Mouse (Mus musculus): ENCODE data around the gene Fcer2a. TPM values are rescaled to one million over a fixed set of nuclear protein-coding genes. Genes with fewer than 3 reads are reported as not detected.

Fcer2a gene
- polyA plus RNA-seq, 1 experiment from 2014 or later: not detected

DNA sequence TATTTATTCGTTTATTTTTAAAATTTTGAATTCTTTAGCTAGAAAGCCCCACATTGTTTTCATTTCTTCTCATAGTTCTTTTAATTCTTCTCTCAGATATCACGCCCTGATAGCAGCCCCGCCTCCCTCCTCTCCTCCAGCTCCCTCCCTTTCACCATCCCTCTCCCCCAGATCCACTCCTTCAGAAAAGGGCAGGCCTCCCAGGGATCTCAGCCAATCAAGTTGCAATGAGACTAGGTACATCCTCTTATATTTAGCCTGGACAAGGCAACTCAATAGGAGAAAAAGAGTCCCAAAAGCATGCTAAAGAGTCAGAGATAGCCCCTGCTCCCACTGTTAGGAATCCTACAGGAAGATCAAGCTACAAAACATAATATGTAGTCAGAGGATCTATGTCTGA is 19.3 kb downstream of the Fcer2a start:
- Histone ChIP-seq H3K9ac (no peak overlapping the region), H3K9me3 (no peaks in the 10 kb centered on the region), H3K4me1 (peaks cover 31% of the 10 kb centered on the region), H3K4me2 (no peak overlapping the region), H3K4me3 (no peak overlapping the region), H3K27me3 (no peaks in the 10 kb centered on the region), H3K36me3 (peaks cover 9% of the 10 kb centered on the region), H3K27ac (no peak overlapping the region)
- 37% methylated on average over 3 of the region's 3 CpGs for WGBS
- no peak for ATAC-seq (ENCODE audit: borderline replicate concordance, extremely low read depth, low FRiP score, low TSS enrichment)

DNA sequence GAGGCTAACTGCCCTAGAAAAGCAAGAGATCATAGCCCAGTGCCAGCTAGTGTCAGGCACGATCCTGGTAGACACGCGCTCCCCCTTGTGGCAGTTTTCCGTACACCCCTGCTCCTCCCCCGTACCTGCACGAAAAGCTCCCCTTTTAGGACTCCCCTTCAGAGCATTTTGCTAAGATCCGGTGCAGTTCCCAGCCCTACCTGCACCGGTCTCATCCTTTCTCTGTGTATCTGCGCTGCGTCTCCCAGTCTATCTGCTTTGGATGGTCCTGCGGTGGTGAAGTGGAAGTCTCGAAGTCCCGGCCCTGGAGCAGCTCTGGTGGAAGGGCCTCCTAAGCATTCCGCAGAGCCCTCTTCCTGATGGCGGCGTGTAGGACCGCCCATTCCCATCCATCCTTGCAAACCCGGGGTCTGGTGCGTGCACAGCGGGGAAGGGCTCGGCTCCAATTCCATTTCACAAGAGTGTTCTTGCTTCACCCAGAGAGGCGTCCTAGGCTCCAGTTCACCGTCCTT is 21.9 kb downstream of the Fcer2a start, which contains the start of gene Fcor:
TSS of gene Fcor (minus strand) at position 383 of the 512 bp plus-strand sequence.
- H3K4me2 ChIP-seq: peak within 1 kb of the TSS; percentile 67
- H3K9me3 ChIP-seq: no peaks in the 10 kb centered on the region
- ATAC-seq (ENCODE audit: borderline replicate concordance, extremely low read depth, low FRiP score, low TSS enrichment): peak; percentile 88
- H3K27me3 ChIP-seq: no peaks in the 10 kb centered on the region
- WGBS: under 1% methylated on average over 23 of the region's 23 CpGs
- no peaks in the 10 kb centered on the region for H3K36me3 ChIP-seq
- peak within 1 kb of the TSS; percentile 61 for H3K4me3 ChIP-seq
- H3K9ac ChIP-seq: peak within 1 kb of the TSS; percentile 59
- peak within 1 kb of the TSS; percentile 54; the same call in 1 of the 2 replicates for H3K27ac ChIP-seq
- peaks cover 12% of the 10 kb centered on the region; the same call in 1 of the 2 replicates for H3K4me1 ChIP-seq

DNA sequence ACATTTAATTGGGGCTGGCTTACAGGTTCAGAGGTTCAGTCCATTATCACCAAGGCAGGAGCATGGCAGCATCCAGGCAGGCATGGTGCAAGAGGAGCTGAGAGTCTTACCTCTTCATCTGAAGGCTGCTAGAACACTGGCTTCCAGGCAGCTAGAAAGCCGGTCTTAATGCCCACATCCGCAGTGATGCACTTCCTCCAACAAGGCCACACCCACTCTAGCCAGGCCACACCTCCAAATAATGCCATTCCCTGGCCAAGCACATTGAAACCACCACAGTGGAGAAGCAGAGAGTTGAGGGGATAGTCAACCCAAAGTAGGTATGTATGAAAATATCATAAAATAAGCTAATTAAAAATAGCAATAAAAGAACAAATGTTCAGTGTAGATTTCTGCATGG is 23.6 kb downstream of the Fcer2a start:
- WGBS: 71% methylated on average over 2 of the region's 2 CpGs
- H3K27ac ChIP-seq: no peak overlapping the region
- no peaks in the 10 kb centered on the region for H3K27me3 ChIP-seq
- no peak for ATAC-seq (ENCODE audit: borderline replicate concordance, extremely low read depth, low FRiP score, low TSS enrichment)
- H3K36me3 ChIP-seq: no peaks in the 10 kb centered on the region
- H3K4me1 ChIP-seq: 0 out of 2 replicates have a peak, but pooled peaks cover 6% of the 10 kb centered on the region
- no peak overlapping the region for H3K9ac ChIP-seq
- H3K4me3 ChIP-seq: no peak overlapping the region
- no peaks in the 10 kb centered on the region for H3K9me3 ChIP-seq
- H3K4me2 ChIP-seq: no peak overlapping the region

DNA sequence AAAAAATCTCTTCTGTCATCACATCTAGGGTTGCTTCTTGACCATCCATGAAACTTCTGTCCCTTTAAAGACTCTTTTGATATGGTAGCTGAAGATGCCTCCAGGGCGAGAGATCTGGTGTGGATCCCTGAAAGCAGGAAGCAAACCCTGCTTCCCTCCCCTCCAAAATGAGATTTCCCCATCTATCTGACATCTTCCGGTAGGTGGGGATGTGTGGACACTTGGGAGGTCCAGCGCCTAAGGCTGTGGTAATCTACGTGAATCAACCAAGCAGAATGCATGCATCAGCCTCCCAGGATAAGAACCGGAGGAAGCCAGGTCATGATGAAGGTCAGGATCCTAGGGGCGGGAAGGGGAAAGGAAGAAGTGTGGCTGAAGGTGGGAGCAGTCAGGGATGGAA is 28.5 kb downstream of the Fcer2a start, which contains the start of gene Mcemp1:
TSS of gene Mcemp1 (plus strand) at position 248 of the 400 bp plus-strand sequence.
- WGBS: 72% methylated on average over 6 of the region's 6 CpGs
- H3K27me3 ChIP-seq: no peaks in the 10 kb centered on the region
- no peaks in the 10 kb centered on the region for H3K36me3 ChIP-seq
- H3K4me1 ChIP-seq: no peaks in the 10 kb centered on the region
- no peak for ATAC-seq (ENCODE audit: borderline replicate concordance, extremely low read depth, low FRiP score, low TSS enrichment)
- H3K4me2 ChIP-seq: no peak within 1 kb of the TSS
- H3K9me3 ChIP-seq: no peaks in the 10 kb centered on the region
- no peak within 1 kb of the TSS for H3K4me3 ChIP-seq
- H3K27ac ChIP-seq: no peak within 1 kb of the TSS
- H3K9ac ChIP-seq: no peak within 1 kb of the TSS

DNA sequence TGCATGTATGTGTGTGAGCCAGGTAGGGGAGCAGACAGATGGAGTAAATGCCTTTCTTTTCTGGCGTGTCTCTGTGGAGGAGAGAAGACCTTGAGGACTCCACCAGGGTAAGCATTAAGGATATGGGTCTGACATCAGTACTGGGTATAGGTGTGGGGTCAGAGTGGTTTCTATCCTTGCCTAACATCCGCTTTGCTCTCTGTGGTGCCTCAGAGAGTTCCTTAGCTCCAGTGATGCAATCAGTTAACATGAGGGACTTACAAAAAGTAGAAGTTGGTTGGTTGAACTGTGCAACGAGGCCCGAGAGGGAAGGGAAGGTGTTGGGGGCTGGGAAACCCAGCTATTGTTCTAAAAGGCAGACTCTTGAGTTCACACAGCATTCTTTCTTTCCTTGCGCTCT is 29.6 kb downstream of the Fcer2a start:
- ATAC-seq (ENCODE audit: borderline replicate concordance, extremely low read depth, low FRiP score, low TSS enrichment): no peak
- H3K4me1 ChIP-seq: no peaks in the 10 kb centered on the region

DNA sequence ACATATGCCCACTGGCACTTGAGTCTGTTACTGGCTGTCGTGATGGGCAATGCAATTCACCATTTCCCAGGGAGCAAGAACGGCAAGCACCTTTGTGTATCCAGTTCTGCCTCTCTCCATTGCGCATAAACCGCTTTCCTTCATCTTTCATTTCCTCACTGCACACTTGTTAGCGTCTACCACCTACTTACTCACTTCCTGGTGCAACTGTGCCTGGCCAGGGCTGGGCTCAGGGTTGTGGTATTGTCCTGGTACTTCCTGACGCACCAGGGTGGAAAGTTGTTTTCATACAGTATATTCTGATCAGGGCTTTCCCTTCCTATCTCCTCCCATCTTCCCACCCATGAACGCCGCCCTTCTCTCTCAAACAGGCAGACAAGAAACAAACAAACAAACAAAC is 33.1 kb downstream of the Fcer2a start:
- Histone ChIP-seq H3K27me3 (no peaks in the 10 kb centered on the region), H3K9me3 (no peaks in the 10 kb centered on the region), H3K9ac (no peak overlapping the region), H3K27ac (no peak overlapping the region), H3K4me1 (no peaks in the 10 kb centered on the region), H3K4me2 (no peak overlapping the region), H3K36me3 (no peaks in the 10 kb centered on the region), H3K4me3 (no peak overlapping the region)
- ATAC-seq (ENCODE audit: borderline replicate concordance, extremely low read depth, low FRiP score, low TSS enrichment): no peak
- 70% methylated on average over 8 of the region's 8 CpGs for WGBS

More for the DNA sequence above, 29.6 kb downstream of the Fcer2a start:
- H3K27ac ChIP-seq: no peak overlapping the region
- 62% methylated on average over 5 of the region's 5 CpGs for WGBS
- H3K9me3 ChIP-seq: no peaks in the 10 kb centered on the region
- H3K9ac ChIP-seq: no peak overlapping the region
- no peak overlapping the region for H3K4me2 ChIP-seq
- no peaks in the 10 kb centered on the region for H3K36me3 ChIP-seq
- no peak overlapping the region for H3K4me3 ChIP-seq
- no peaks in the 10 kb centered on the region for H3K27me3 ChIP-seq

DNA sequence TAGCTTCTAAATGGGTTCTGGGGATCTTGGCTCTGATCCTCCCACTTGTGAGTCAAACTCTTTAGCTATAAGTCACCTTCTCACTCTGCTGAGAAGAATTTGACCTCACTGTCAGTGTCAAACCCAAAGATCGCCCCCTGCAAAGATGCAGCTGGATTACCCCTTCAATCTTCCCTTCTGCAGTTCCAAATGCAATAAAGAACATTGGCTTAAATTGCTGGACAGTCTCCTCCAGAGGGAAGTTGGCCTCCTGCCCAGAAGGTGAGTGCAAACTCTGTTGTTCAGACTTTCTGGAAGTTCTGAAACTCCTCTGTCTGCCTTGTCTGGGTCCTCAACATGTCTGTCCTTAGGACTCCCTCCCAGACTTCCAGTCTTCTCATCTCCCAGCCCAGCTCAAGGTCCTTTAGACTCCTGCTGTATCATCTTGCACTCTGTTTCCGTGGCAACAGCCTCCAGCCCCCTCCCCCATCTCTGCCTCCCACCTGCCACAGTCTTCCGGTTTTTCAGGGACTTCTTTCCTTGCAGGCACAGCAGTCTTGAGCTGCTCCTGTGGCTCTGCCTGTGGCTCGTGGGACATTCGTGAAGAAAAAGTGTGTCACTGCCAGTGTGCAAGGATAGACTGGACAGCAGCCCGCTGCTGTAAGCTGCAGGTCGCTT is 37.1 kb downstream of the Fcer2a start:
- H3K27me3 ChIP-seq: no peaks in the 10 kb centered on the region
- no peak for ATAC-seq (ENCODE audit: borderline replicate concordance, extremely low read depth, low FRiP score, low TSS enrichment)
- H3K9me3 ChIP-seq: no peaks in the 10 kb centered on the region
- H3K4me1 ChIP-seq: no peaks in the 10 kb centered on the region
- no peak overlapping the region for H3K27ac ChIP-seq
- H3K36me3 ChIP-seq: no peaks in the 10 kb centered on the region
- H3K9ac ChIP-seq: no peak overlapping the region
- no peak overlapping the region for H3K4me3 ChIP-seq
- 14% methylated on average over 7 of the region's 7 CpGs for WGBS
- no peak overlapping the region for H3K4me2 ChIP-seq

DNA sequence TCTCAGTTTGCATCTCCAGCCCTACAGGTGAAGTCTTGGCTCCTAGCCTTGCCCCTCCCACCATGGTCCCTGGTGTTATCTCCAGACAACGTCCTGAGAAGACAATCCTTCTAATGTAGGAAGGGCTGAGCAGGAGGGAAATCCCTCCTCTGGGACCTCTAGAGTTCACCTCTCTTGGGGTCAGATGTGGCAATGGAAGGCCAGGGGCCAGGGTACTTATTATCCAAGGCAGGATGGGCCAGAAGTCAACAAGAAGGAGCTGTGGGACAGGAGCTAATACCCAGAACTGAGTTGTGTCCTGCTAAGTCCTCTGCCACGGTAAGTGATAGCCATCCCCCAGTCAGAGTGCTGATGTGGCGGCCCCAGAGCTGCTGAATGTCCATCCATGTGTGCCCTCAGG is 38.4 kb downstream of the Fcer2a start, which contains the start of gene Retn:
TSS of gene Retn (plus strand) at position 245 of the 400 bp plus-strand sequence.
- Histone ChIP-seq H3K27ac (no peak within 1 kb of the TSS), H3K9ac (no peak within 1 kb of the TSS), H3K4me2 (no peak within 1 kb of the TSS), H3K27me3 (no peaks in the 10 kb centered on the region), H3K36me3 (no peaks in the 10 kb centered on the region), H3K4me3 (no peak within 1 kb of the TSS), H3K4me1 (no peaks in the 10 kb centered on the region), H3K9me3 (no peaks in the 10 kb centered on the region)
- no peak for ATAC-seq (ENCODE audit: borderline replicate concordance, extremely low read depth, low FRiP score, low TSS enrichment)
- WGBS: 55% methylated on average over 3 of the region's 3 CpGs

DNA sequence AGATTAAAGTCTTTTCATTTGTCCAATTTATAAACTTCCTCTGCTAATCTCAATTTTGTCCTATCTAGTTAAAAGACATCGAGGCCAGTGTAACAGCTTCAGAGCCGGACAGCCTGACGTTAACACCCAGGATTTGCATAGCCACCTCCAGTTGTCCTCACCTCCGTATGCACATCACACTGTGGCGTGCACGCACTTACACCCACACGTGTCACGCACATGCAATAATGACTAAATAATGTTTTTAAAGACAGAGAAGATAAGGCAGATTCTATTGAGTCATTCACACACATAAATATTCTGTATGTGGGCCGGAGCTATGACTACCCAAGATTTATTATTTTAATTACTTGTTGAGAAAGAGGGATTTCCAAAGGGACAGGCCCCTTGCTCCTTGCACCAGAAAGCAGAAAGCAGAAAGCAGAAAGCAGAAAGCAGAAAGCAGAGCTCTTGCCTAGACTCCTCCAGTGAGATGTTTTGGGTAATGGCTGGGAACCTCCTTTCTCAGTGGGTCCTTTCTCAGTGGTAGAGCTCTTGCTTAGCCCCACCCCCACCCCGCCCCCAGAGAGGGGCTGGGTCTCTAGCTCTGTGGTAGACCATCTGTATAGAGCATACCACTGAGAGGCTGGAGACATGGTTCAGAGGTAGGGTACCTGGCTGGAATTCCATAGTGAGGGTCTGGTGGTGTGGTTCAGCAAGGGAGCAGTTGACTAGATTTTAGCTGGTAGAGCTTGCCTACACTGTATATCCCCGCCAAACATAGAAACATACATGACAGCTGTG is 39.1 kb downstream of the Fcer2a start:
- Histone ChIP-seq H3K27ac (no peak overlapping the region), H3K27me3 (no peaks in the 10 kb centered on the region), H3K4me3 (no peak overlapping the region), H3K36me3 (no peaks in the 10 kb centered on the region), H3K9ac (no peak overlapping the region), H3K4me2 (no peak overlapping the region), H3K4me1 (no peaks in the 10 kb centered on the region), H3K9me3 (no peaks in the 10 kb centered on the region)
- no peak for ATAC-seq (ENCODE audit: borderline replicate concordance, extremely low read depth, low FRiP score, low TSS enrichment)
- WGBS: 59% methylated on average over 11 of the region's 11 CpGs

DNA sequence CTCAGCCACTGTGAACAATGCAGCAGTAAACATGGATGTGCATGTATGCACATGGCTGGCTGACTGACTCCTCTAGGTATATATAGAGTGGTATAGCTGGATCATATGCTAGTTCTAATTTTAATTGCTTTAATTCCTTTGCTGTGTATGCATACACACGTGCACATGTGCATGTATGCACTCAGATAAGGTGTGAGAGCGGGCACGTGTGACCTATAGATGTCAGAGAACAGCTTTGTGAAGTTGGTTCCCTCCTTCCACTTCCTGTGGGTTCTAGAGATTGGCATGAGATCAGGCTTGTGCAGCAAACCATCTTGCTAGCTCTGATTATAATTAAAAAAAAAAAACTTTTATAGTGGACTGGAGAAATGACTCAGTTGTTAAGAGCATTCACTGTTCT is 41.1 kb downstream of the Fcer2a start:
- Histone ChIP-seq H3K36me3 (no peaks in the 10 kb centered on the region), H3K27ac (no peak overlapping the region), H3K9me3 (no peaks in the 10 kb centered on the region), H3K4me1 (no peaks in the 10 kb centered on the region), H3K4me2 (no peak overlapping the region), H3K4me3 (no peak overlapping the region), H3K27me3 (no peaks in the 10 kb centered on the region), H3K9ac (no peak overlapping the region)
- no peak for ATAC-seq (ENCODE audit: borderline replicate concordance, extremely low read depth, low FRiP score, low TSS enrichment)
- 67% methylated on average over 3 of the region's 3 CpGs for WGBS

DNA sequence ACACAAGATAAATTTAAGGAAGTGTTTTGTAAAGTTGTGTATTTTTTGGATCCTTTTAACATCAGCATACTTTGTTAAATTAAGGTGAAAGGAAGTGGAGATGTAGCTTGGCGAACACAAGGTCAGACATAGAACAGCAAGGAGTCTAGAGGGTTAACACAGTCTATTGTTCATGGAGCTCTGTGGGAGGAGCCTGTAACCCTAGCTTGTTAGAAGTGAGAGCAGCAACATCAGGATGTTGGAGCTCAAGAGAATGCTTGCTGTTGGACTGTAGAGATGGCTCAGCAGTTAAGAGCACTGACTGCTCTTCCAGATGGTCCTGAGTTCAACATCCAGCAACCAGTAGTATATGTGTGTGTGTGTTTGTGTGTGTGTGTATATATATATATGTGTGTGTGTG is 45.0 kb downstream of the Fcer2a start:
- ATAC-seq (ENCODE audit: borderline replicate concordance, extremely low read depth, low FRiP score, low TSS enrichment): no peak
- H3K9me3 ChIP-seq: no peaks in the 10 kb centered on the region
- no peaks in the 10 kb centered on the region for H3K4me1 ChIP-seq
- H3K9ac ChIP-seq: no peak overlapping the region
- H3K36me3 ChIP-seq: no peaks in the 10 kb centered on the region
- no peak overlapping the region for H3K27ac ChIP-seq
- H3K4me3 ChIP-seq: no peak overlapping the region
- WGBS: 42% methylated on average over 1 of the region's 1 CpGs
- H3K4me2 ChIP-seq: peak overlapping the region; percentile 15; the same call in 1 of the 2 replicates
- no peaks in the 10 kb centered on the region for H3K27me3 ChIP-seq

DNA sequence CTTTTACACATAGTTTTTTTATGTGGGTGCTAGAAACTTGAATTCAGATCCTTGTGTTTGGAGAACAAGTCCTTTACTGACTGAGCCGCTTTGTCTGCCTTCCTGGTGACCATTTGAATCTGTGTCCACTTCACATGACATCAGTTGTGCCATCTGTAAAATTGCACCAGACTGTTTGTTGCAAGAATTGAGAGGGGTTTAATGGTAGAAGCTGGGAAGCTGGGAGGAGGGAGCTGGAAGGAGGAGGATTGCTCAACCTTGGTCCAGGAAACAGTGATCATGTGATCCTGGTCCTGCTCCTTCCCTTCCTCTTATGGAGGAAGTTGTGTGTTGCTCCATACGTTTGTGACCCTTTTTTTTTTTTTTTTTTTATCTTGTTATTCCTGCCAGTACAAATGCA is 45.7 kb downstream of the Fcer2a start:
- H3K36me3 ChIP-seq: no peaks in the 10 kb centered on the region
- ATAC-seq (ENCODE audit: borderline replicate concordance, extremely low read depth, low FRiP score, low TSS enrichment): no peak
- H3K27ac ChIP-seq: no peak overlapping the region
- H3K4me3 ChIP-seq: no peak overlapping the region
- 53% methylated on average over 2 of the region's 2 CpGs for WGBS
- no peaks in the 10 kb centered on the region for H3K9me3 ChIP-seq
- no peaks in the 10 kb centered on the region for H3K27me3 ChIP-seq
- H3K4me2 ChIP-seq: no peak overlapping the region
- H3K9ac ChIP-seq: no peak overlapping the region
- H3K4me1 ChIP-seq: no peaks in the 10 kb centered on the region
